Mouse (Mus musculus) ZHBTc4 (cell line): ENCODE data around the gene Utp11.

Experiments used
- DNase-seq: peaks from one replicate; pipeline ENCODE4 v3.0.0-alpha.2; 2011; ENCODE audit warnings: low read depth, low spot score

Utp11 gene

DNA sequence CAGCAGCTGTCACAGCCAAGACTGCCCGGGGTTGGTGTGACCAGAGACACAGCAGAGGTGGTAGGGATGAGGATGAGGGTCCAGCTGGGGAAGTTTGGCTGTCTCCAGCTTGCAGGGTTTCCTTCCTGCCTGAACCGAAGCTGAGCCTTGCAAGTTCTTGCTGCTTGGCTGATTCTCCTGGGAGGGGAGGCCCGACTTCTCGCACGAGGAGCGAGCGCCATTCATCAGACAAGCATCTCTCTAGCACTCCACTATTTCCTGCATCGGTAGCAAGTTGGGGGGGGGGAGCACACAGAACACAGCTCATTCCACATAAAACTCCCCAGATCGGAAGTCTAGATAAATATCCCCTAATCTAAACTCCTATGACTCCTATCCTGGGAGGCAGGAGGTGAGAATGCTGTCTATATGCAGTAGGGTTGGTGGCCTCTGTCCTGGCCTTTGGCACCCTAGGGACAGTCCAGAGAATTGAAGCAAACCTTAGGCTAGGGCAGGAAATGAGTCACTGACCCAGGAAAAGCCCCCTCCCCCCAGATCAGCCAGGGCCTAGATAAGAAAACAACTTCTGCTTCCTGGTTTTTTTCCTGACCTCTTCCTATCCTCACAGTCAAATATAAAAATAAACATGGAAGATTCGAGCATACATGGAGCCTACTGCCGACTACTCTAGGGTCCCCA lies 11.5 kb upstream of the Utp11 start:
- no peak for DNase-seq

DNA sequence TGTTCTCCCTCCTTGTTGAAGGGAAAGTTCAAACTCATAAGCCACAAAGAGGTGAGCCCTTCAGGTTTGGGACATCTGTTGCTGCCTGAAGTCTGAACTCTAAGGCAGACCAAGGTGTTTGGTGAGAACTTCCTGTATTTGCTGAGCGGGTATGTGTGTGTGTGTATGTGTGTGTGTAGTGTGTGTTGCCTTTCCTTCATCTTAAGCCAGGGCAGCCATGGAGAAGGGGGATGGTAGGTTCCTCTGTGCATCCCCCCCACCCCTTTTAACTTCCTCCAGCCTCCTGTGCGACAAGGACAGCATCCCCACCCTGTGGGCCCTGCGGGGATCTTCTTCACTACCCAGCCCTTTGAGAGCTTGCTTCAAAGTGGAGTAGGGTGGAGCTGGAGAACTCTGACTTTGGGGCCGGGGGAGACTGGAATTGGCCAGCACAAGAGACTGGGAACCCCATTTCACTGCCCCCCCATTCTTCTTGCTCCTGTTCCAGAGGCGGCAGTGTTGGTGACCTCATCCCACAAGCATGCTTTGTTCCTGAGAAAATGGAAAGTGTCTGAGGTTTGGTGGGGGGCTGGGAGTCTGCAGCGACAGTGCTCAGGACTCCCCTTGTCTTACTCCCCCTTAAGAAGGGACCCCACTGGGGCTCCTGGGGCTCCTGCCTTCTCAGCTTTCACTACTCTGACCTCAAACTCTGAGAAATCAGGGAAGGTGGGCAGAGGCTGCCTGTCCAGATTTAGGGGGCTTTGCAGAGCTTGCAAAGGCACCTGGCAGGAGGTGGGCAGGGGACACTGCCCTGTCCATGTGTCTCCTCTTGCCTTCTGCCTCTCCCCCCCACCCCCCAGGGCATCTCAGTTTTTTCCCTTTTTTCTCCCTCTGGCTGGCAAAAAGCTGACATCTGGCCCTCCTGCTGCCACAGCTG lies 10.7 kb upstream of the Utp11 start:
- DNase-seq: peak; percentile 47

DNA sequence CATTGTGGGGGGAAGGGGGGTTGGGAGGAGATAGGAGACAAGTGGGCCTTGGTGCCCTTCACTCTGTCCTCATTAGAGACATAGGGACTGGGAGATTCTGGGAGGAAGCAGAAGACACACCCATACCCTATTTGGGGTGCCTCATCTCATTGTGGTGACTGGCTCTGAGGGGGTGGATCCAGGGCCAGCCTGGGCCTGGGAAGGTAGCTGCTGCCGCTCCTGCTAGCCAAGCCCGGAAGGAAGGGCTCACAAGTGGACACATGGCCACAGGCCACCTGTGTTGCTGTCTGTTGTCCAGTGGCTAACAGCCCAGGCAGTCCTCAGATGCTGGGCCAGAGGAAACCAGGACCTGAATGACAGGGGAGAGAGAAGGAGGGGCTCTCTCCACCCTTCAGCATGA lies 10.0 kb upstream of the Utp11 start:
- DNase-seq: no peak

DNA sequence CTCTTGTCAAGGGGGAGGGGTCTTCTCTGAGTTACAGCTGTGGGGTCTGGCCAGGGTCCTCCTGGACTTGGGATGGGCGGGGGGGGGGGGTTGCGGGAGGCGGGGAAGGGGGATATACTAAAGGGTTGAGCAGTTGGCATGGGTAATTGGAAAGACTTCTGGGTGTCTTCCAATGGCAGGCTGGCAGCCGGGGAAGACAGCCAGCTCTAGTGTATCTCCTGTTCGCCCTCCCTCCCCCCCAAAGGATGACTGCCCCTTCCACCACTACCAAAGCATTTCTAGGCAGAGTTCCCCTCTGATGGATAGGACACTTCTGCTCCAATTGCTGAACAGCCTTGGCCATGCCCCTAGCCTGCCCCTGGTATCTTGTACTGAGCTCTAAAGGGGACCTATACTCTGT lies 8.5 kb upstream of the Utp11 start:
- no peak for DNase-seq

DNA sequence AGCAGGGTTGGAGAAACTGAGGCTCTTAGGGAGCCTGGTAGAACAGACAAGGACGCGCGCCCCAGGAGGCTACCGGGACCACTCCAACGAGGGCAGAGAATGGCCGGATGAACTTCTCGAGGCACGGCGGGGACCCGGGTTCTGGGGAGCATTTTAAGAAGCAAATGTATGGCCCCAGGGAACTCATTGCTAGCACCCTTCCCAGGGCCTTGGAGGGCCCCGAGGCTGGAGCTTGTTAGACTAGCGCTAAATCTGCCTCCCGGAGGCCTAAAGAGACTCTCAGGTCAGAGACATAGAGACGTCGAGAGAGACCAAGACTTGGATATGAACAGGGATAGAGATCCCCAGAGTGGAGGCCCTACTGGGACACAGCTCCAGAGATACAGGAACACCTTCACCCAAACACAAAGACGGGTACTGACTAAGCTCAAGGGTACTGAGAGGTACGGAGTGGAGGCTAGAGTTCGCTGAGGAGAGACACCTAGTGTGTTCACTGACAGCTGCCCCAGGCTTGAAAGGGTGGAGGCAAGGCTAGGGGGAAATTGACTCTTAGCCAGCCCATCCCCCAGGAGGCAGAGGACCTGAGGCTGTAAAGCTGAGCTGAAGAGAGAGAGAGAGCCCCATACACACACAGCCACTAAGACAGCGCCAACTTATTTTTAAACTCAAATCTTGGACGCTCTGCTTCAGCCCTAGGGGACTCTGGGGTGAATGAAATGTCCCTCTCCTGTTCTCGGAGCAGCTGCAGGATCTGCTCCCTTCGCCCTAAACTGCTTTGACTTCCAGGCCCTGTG lies 7.8 kb upstream of the Utp11 start:
- DNase-seq: peak; percentile 62

DNA sequence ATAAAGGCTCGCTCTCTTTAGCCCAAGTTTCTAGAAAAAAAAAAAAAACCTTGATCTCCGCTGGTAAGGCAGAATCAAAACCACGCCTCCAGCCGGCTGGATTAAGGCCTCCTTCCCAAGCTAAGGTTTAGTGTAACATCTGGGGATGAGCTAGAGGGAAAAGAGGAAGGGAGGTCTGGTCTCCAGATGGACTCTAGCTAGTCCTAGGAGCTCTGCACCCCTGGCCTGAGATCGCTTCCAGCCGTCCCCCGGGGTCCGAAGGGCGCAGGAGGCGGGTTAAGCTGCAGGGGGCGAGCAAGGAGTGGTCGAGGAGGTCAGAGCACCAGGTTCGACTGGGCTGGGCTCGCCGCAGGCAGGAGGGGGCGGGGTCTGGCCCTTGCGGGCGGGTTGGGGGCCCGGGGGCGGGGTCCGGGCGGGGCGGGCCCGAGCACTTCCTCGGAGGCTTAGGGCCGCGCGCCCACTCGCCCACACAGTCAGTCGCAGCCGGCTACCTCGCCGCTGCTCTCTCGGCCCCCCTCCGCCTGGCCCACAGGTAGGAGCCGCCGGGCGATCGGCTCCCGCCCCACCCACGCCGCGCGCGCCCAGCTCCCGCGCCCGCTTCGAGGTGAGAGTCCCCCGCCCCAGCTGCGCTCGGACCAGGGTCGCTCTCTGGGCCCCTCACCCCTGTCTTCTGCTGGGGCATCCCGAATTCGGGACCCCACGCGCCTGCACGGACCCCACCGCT lies 7.0 kb upstream of the Utp11 start, which contains the start of gene Fhl3:
Fhl3 (plus strand) TSS at position 454 of the 724 bp plus-strand sequence.
- DNase-seq: peak; percentile 90

DNA sequence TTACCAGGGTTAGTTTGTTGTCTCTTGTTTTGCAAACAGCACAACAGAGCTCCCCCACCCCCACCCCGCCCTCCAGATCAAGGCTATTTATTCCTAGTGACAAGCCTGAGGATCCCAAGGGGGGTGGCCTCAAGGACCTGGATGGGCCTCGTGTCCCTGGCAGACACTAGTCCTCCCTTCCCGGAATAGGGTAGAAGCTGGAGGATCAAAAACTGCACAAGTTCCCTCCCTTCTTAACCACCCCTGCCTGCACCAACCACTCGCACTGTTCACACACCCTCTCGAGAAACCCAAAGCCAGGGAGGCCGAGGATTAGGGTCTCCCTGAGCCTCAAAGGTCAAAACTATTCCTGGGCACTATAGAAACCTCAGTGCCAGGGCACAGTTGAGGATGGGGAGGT lies 6.4 kb upstream of the Utp11 start:
- DNase-seq: no peak

DNA sequence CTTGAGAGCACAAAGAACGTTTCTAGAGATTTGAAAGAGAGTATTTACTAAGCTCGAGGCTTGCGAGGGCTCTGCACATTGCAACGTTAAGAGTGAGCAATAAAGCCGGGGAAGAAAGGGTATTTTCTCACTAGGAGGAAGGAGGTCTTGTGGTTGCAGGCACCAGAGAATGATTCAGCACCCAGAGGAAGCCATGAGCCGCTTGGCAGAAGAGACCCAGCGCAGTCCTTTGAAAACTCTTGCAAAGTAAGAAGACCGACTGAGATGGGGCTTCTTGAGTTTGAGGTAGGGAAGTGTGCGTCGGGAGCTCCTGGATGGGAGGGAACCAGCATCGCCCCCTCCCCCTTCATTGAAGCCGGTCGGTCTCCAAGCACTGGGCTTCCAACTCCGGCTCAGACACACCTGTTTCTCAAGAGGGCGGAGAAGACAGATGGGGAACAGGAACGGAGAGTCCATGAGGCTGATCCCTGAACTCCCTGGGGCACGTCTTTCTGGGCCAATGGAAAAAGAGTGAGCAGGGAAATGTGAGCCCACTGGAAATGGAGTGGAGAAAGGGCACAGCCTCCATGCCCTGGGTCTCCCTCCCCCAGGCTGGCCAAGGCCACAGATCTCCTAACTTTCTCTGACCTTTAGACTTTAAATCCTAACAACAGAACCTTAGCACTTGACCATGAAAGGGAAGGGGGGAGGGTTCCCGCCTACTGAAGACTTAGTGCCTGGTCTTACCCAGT lies 2.6 kb upstream of the Utp11 start:
- peak; percentile 65 for DNase-seq

DNA sequence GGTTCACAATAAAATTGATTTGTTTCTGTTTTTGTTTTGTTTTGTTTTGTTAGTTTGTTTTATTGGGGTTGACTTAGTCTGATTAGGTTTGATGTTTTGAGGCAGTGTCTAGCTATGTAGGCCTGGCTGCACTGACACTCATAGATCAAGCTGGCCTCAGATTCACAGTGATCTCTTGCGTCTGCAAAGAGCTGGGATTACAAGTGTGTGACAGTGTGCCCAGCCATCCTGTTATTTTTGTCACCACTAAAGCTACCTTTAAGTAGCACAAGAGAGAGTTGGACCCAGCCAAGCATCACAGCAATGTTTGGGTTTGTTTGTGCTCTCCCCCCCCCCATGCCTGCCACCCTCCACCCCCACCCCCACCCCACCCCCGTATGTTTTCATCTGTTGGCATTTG lies 1.2 kb upstream of the Utp11 start:
- no peak for DNase-seq

DNA sequence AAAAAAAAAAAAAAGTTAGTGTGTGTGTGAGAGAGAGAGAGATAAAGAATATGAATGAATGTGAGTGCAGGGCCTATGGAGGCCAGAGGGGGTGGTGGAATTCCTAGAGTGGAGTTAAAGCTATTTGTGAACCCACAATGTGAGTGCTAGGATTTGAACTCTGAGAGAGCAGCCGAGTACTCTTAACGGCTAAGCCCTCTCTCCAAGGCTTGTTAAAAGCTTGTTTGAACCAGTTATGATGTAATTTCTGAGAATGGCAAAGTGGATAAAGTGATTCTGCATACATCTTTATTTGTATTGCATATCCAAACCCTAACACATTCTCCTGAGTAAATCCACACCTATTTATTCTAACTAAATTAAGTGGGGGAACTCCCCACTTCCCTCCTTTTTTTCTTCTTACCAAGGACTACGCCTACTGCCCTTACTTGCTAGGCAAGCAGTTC lies 961 bp downstream of the Utp11 start:
- no peak for DNase-seq

DNA sequence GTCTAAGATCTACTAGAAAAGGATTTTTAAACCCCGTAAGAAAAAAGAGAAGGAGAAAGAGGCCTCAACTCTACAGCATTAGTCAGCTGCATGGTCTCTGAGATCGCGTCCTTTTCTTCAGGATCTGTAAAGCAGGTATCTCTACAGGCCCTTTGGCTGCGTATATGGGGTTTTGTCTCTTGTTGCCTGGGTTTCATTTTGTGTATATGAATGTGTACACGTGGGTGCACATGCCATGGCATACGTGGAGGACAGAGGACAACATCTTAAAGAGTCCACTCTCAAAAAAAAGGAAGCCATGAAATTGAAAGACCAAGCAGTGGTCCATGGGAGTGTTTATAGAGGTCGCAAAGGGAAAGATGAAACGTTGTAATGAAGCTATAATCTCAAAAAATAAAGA lies 1.9 kb downstream of the Utp11 start:
- DNase-seq: no peak

DNA sequence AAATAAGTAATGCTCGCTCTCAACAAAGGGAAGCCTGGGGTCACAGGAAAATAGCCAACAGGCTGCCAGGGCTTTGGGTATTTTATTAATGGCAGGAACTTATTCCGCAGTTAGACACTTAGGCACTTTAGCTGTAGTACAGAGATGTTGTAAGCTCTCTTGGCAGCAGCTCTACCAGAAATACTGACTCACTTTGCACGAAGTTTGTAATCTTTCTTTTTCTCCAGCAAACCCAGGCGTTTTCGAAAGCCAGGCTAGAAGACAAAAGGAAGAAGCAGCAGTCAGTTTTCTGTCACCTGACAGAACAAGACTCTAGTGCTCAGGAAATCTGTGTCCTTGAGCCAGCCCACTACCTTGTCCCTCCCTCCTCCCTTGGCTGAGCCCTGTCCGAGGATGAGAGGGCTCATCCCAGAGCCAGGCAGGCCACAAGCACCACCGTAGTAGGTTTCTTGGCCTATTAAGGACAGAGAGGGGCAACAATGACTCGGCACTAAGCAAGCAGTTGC lies 7.5 kb downstream of the Utp11 start:
- no peak for DNase-seq

DNA sequence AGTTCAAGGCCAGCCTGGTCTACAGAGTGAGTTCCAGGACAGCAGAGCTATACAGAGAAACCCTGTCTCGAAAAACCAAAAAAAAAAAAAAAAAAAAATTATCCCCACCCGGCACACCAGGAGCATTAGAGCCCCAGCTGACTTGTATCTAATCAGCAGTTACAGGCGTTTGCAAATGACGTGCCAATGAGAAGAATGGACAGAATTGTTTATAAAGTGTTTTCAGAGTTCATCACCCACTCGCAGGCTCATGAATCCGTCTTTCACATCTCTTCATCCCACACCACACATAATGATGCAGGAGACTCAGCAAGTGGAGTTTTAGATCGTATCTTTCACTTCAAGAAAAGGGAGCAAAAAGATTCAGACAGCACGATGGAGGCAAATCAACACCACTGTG lies 7.9 kb downstream of the Utp11 start:
- DNase-seq: no peak

DNA sequence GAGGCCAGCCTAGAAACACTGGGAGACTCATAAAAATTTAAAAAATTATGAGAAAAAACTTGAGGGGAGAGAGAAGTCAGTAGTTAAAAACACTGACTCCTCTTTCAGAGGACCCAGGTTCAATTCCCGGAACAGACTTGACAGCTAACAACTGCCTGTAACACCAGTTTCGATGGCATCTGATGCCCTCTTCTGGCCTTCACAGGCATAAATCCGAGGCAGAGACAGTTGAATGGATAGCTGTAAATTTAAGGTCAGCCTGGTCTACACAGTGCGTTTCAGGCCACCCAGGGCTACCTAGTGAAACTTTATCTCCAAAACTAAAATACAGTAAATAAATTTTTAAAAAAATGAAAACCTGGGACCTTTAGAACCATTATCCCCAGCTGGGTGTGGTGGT lies 8.4 kb downstream of the Utp11 start:
- DNase-seq: no peak

DNA sequence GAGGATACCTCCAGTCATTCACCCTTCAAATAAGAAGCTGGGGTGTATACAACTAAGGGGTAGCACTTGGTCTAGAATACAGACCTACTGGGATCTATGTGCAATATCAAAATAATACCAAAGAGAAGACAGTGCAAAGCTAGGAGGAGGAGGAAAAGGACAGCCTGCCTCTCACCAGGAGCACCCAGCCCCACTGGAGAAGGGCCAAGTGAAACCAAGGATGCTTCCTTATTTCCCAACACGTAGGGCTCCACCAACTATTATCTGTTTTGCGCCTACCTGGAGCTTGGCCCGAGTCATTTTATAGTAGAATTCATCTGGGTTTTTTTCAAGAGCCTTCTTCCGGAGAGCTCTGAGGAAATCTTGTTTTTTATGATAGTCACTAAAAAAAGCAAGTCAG lies 9.9 kb downstream of the Utp11 start:
- no peak for DNase-seq

DNA sequence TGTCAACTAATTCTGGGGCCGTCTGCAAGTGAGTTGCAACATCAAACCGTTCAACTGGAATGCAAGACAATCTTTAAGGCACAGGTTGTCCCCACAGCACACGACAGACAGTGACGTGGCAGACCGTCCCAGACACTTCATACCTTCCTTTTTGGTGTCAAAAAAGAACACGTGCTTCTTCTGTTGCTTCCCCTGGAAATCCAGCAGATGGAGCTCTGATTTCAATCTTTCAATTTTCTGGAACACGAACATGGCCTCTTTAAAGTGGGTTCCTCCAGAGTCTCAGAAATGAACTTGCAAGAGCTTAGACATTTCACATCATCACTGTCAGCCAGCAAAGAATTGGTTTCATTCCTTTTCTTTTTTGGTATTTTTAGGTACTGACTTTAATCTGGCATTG lies 11.1 kb downstream of the Utp11 start:
- DNase-seq: peak; percentile 57

DNA sequence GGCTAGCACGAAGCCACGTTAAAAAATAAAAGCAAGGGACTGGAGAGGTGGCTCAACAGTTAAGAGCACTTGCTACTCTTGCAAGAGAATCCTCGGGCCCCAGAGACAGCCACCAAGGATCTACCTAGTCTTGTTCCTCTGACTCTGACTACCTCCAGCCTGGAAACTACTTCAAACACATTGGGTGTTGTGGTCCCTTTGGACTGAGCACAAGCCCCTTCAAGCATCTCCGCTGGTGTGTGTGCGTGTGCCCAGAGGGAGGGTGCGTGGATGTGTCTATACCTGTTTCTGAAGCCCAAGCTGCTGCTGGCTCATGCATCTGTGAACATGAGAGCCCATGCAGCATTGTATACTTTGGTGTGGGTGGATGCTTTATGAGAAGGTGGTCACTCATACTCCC lies 17.4 kb downstream of the Utp11 start:
- DNase-seq: no peak

DNA sequence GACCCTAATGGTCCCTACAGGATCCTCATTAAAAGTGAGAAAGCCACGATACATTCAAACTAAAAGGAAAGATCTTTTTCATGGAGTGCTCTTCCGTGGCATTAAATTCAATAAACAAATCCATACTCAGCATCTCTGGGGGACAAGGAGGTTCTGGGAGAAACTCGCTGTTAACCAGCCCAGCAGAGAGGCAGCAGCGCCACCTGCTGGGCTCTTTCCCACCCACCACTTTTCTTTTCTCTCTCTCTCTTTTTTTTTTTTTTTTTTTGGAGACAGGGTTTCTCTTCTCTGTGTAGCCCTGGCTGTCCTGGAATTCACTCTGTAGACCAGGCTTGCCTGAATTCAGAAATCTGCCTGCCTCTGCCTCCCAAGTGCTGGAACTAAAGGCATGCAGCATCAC lies 18.4 kb downstream of the Utp11 start:
- DNase-seq: peak; percentile 82

DNA sequence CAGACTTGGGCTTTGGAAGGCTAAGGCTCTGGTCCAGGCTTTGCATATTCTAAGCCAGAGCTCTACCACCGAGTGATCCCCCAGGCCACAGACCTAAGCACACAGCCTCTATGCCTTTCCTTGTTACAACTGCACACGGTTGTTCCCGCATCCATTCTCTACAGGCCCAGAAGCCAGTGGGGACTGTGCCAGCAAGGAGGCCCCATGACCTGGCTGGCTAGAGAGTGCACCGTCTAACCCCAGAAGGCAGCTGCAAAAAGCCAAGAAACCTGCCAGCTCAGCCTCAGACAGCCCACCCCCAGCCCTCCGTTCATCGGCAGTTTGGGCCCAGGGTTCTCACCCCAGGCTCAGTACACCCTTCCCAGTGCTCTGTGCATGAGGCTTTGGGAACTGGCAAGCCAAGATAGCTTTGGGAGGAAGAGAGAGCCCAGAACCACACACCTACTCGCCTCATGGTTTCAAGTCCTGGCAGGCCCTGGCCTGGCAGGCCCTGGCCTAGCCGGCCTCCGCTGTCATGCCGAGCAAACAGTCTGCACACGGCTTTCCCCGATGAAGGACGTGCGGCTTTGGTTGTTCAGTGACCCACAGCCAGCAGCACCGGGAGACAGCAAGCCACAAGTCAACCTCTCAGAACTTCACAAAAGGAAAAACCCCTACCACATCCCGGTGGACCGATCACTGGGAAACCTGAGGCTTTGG lies 18.9 kb downstream of the Utp11 start:
- DNase-seq: no peak
